Mouse (Mus musculus): Measurements from ENCODE around the gene Pon2.
"Not testable (repeated sequence)": the region's sequence is repeated elsewhere in the genome, so short reads cannot be mapped to it uniquely, and the experiment has no call there.

The Pon2 gene

GRCm38 (mm10) chr6:5298092-5298554, at the start of gene Pon2:
TSS of gene Pon2 (minus strand) at chr6:5298455.
- DNase-seq (ENCODE audit: low spot score in 2 of 2) = peak; percentile 80 to 82

GRCm38 (mm10) chr6:5344255-5344654, 46.0 kb upstream of the Pon2 start:
- DNase-seq (ENCODE audit: low spot score in 2 of 2) = no peak

GRCm38 (mm10) chr6:5339283-5339682, 41.0 kb upstream of the Pon2 start:
- not testable (repeated sequence) for DNase-seq (ENCODE audit: low spot score in 2 of 2)

GRCm38 (mm10) chr6:5338781-5339180, 40.5 kb upstream of the Pon2 start:
- not testable (repeated sequence) for DNase-seq (ENCODE audit: low spot score in 2 of 2)

GRCm38 (mm10) chr6:5336016-5336415, 37.8 kb upstream of the Pon2 start:
- DNase-seq (ENCODE audit: low spot score in 2 of 2) = not testable (repeated sequence)

- no peak for DNase-seq (ENCODE audit: low spot score in 2 of 2)
Observed at GRCm38 (mm10) chr6:5334021-5334420, 35.8 kb upstream of the Pon2 start.

GRCm38 (mm10) chr6:5332560-5333150, 34.4 kb upstream of the Pon2 start:
- no peak for DNase-seq (ENCODE audit: low spot score in 2 of 2)

GRCm38 (mm10) chr6:5325122-5325521, 26.9 kb upstream of the Pon2 start:
- no peak for DNase-seq (ENCODE audit: low spot score in 2 of 2)

- not testable (repeated sequence) for DNase-seq (ENCODE audit: low spot score in 2 of 2)
Observed at GRCm38 (mm10) chr6:5324101-5324500, 25.8 kb upstream of the Pon2 start.

GRCm38 (mm10) chr6:5316630-5317029, 18.4 kb upstream of the Pon2 start:
- DNase-seq (ENCODE audit: low spot score in 2 of 2) = no peak

GRCm38 (mm10) chr6:5315053-5315759, 17.0 kb upstream of the Pon2 start:
- DNase-seq (ENCODE audit: low spot score in 2 of 2) = no peak

GRCm38 (mm10) chr6:5313951-5314590, 15.8 kb upstream of the Pon2 start:
- DNase-seq (ENCODE audit: low spot score in 2 of 2) = no peak

GRCm38 (mm10) chr6:5310491-5310890, 12.2 kb upstream of the Pon2 start:
- no peak for DNase-seq (ENCODE audit: low spot score in 2 of 2)

- DNase-seq (ENCODE audit: low spot score in 2 of 2) = no peak
Observed at GRCm38 (mm10) chr6:5309595-5310197, 11.4 kb upstream of the Pon2 start.

- no peak for DNase-seq (ENCODE audit: low spot score in 2 of 2)
Observed at GRCm38 (mm10) chr6:5305926-5306325, 7.7 kb upstream of the Pon2 start.

GRCm38 (mm10) chr6:5304956-5305355, 6.7 kb upstream of the Pon2 start:
- DNase-seq (ENCODE audit: low spot score in 2 of 2) = no peak

- DNase-seq (ENCODE audit: low spot score in 2 of 2) = no peak
Observed at GRCm38 (mm10) chr6:5300629-5301028, 2.4 kb upstream of the Pon2 start.

- no peak for DNase-seq (ENCODE audit: low spot score in 2 of 2)
Observed at GRCm38 (mm10) chr6:5299561-5299960, 1.3 kb upstream of the Pon2 start.

GRCm38 (mm10) chr6:5297321-5298091, 749 bp downstream of the Pon2 start:
- peak; percentile 29 to 67 for DNase-seq (ENCODE audit: low spot score in 2 of 2)

- DNase-seq (ENCODE audit: low spot score in 2 of 2) = no peak
Observed at GRCm38 (mm10) chr6:5296067-5296466, 2.2 kb downstream of the Pon2 start.

GRCm38 (mm10) chr6:5294659-5295449, 3.4 kb downstream of the Pon2 start:
- no peak for DNase-seq (ENCODE audit: low spot score in 2 of 2)

Data from urinary bladder, postnatal 4 days (tissue).